Mouse (Mus musculus): ENCODE data around the gene S100a6.

The S100a6 gene

GRCm38 (mm10) chr3:90612728-90613291 lies at the start of gene S100a6:
TSS of gene S100a6 (plus strand) at chr3:90612882.
- DNase-seq (ENCODE audit: low spot score) = peak; percentile 84

GRCm38 (mm10) chr3:90574691-90575090 lies 38.0 kb upstream of the S100a6 start:
- no peak for DNase-seq (ENCODE audit: low spot score)

- no peak for DNase-seq (ENCODE audit: low spot score)
These were observed 37.4 kb upstream of the S100a6 start for GRCm38 (mm10) chr3:90575320-90575719.

DNA sequence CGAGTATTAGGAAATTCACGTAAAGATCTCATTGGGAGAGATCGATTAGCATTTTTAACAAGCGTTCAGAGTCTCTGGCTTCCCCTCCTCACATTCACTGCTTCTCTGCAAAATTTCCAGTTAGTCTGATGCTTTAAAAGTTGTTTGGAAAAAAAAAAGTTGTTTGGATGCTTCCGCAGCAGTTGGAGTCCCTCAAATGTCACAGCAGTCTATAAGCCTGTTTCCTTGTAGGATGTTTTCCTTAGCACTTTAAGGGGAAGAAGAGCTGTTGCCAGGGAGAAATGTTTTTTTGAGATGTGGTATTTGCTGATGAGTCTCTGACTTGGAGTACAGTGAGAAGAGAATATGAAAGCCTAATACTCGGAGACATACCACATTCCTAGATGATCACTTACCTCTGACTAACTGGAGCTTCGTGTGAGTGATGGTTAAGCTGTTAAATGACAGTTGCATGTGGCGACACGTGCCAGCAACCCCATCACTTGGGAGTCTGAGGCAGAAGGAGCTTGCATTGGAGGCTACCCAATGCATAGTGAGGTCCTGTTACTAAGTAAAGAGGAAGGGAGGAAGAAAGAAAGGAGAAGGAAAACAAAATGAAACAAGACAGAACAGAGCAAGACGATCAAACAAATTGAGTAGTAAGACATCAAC lies 36.2 kb upstream of the S100a6 start:
- DNase-seq (ENCODE audit: low spot score) = no peak

- no peak for DNase-seq (ENCODE audit: low spot score)
These were observed 33.2 kb upstream of the S100a6 start for GRCm38 (mm10) chr3:90579433-90579832.

DNA sequence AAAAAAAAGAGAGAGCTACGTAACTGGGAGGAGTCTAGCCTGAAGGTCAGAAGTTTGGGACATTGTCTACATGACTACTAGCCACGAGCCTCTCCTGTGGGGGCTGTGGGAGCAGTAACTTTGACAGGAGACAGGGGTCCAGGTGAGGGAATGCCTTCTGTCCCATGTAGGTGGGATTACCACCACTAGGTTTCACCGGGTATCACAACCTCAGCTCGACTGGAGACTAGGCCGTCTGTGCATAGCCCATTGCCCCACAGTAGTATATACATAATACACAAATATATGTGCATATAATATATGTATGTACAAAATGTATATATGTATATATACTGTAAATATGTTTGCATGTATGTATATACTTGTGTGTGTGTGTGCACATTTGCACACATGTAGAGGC lies 31.5 kb upstream of the S100a6 start:
- no peak for DNase-seq (ENCODE audit: low spot score)

DNA sequence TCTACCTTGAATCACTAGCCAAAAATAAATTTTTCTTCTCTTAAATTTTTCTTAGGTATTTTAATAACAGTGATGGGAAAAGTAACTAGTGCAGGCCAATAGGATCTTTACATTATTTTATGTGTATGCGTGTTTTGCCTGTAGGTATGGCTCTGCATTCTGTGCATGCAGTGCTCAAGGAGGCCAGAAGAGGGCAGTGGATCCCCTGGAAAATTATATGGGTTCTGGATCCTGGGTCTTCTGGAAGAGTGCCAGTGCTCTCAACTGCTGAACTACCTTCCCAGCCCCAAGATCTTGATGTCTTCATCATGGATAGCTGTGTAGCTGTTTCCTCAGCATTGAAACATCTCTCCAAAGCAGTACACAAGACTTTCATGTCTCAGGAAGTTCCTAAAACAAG lies 30.5 kb upstream of the S100a6 start:
- DNase-seq (ENCODE audit: low spot score) = peak; percentile 50

- DNase-seq (ENCODE audit: low spot score) = no peak
These were observed 30.1 kb upstream of the S100a6 start for GRCm38 (mm10) chr3:90582556-90582955.

- DNase-seq (ENCODE audit: low spot score) = no peak
These were observed 28.8 kb upstream of the S100a6 start for GRCm38 (mm10) chr3:90583893-90584292.

- DNase-seq (ENCODE audit: low spot score) = peak; percentile 87
These were observed 27.1 kb upstream of the S100a6 start for GRCm38 (mm10) chr3:90585595-90585994.

DNA sequence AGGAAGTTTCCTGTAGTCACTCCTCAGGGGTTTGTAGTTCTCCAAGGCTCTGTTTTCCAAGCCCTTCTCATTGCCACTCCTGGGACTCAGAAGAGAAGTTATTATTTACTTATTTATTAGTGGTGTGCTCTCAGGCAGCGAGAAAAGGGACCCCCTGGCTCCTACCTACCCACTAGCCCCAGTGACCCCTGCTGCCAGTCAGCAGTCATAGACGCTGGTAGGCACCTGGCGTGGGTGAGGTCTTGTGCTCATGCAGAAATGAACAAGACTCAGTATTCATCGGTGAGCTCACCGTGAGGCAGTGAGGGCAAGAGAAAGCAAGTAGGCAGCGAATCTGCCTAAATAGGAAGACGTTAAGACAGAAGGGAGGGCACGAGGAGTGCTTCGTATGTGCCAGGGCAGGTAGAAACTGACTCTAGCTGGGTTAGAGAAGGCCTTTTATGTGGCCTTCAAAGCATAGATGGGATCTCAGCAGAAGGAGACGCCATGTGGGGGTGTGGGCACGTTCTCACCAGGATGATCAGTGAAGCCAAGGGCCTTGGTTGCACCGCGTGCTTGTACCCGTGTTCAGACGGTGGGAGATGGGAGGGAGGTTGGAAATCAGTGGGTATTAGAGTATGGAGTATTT lies 26.6 kb upstream of the S100a6 start:
- DNase-seq (ENCODE audit: low spot score) = no peak

GRCm38 (mm10) chr3:90586906-90587305 lies 25.8 kb upstream of the S100a6 start:
- no peak for DNase-seq (ENCODE audit: low spot score)

- DNase-seq (ENCODE audit: low spot score) = no peak
These were observed 25.2 kb upstream of the S100a6 start for GRCm38 (mm10) chr3:90587361-90588101.

GRCm38 (mm10) chr3:90589390-90589789 lies 23.3 kb upstream of the S100a6 start:
- no peak for DNase-seq (ENCODE audit: low spot score)

- DNase-seq (ENCODE audit: low spot score) = no peak
These were observed 22.7 kb upstream of the S100a6 start, which contains the start of gene S100a2 for GRCm38 (mm10) chr3:90589947-90590346. TSS of gene S100a2 (plus strand) at chr3:90590247.

DNA sequence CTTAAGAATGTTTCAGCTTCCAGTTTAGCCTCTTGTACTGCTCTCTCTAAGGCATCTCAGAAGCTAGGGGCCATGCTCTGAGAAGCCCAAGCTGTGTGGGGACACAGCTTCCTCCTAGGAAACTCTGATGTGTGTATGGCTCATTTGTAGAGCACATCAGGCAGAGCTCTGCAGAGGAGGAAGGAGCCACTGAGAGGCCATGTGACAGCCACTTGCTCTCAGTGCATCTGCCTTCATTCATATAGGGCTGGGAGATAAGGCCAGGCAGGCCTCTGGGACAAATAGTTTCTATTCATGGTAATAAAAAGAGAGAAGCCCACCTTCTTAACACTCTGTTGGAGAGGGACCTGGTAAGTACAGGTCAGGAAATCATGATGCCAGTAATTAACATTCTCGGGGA lies 18.2 kb upstream of the S100a6 start:
- DNase-seq (ENCODE audit: low spot score) = no peak

DNA sequence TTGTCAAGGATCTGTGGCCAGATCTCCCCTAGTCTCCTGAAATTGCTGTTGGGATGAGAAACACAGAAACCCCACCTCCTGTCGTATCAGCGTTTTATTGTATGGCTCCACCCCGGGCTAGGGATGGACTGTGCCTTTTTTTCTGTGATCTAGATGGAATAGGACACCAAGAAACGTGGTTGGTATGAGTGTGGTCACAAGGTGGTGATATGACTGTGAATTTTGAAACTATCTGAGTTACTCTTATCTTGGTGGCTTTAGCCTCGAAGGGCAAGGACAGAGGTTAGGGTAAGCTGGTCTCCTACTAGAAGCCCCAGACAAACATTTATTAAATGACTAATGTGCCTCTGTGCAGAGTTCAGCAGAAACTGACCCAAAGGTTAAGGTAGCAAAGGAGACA lies 17.1 kb upstream of the S100a6 start:
- no peak for DNase-seq (ENCODE audit: low spot score)

DNA sequence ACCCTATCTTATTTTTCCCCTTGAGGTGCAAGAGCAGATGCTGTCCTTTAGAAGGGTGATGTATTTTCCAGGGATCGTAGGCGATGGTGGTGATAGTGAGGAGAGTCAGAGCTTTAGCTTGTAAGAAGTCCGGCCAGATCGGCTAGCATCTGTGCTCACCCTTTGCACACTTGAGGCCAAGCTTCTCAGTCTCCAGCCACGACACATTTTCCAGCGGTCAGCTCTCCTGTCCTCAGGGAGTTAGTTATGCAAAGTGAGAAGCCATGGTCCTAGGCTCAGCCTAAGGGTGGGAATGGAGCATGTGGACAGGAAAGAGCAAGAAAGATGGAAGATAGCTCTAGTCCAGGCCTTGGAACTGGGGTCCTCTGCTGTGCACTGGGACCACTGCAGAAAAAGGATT lies 15.9 kb upstream of the S100a6 start:
- no peak for DNase-seq (ENCODE audit: low spot score)

- DNase-seq (ENCODE audit: low spot score) = no peak
These were observed 14.9 kb upstream of the S100a6 start for GRCm38 (mm10) chr3:90597736-90598135.

DNA sequence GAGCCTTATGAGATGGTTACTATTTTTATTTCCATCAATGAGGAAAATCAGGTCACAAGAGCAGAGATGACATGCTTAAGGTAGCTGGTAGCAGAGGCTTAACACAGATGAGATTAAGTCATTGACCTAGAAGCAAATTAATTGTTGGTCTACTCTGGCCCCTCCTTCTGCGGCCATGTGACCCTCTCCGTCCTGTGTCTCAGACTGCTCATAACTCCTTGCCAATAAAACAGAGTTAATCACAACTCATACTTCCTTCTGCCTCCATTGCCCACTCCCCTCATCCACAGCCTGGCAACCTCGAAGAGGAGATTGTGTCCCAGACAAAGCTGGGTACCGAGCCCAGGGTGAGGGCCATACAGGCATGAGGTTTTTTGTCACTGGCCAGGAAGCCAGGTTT lies 14.5 kb upstream of the S100a6 start:
- DNase-seq (ENCODE audit: low spot score) = no peak

GRCm38 (mm10) chr3:90599401-90599800 lies 13.3 kb upstream of the S100a6 start:
- no peak for DNase-seq (ENCODE audit: low spot score)

DNA sequence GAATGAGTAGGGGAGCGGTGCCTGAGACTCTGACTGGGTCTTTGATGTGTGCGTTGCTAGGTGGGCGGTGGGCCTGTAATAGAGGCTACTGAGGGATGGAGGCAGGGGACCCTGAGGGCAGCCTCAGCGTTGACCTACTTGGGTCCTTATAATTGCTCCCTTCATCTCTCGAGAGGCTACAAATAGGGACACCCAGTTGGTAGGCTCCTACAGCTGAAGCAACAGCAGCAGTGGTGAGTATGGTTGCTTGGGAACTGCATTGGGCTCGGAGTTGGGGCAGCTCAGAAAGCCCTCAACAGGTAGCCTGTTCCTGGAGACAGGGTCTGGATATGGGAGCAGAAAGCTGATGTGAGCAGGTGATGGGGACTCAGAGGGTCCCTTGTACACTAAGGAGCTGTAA lies 12.6 kb upstream of the S100a6 start:
- no peak for DNase-seq (ENCODE audit: low spot score)
